Mouse (Mus musculus): ENCODE results near the gene Atp6v0a4. TPM values are rescaled to one million over a fixed set of nuclear protein-coding genes. Genes with fewer than 3 reads are reported as not detected.

Atp6v0a4 gene
- total RNA-seq, 2 experiments from 2014 or later, result 1.7 to 2.1 TPM

DNA sequence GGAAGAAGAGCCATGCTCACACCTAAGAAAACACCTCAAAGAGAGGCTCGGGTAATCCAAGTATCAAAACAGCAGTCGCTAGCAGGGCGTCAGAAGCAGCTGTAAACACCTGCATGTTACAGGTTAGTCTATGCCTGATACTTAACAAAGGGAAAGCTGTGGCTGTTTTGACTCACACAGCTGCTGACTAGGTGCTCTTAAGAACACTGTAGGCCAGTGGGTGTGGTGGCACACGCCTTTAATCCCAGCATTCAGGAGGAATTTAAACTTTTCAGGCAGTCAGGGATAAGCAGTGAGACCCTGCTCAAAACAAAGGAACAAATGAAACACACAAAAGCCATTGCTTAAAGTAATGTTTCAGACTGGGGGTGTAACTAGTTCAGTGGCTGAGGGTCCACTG lies 41.2 kb downstream of the Atp6v0a4 start:
- DNase-seq (ENCODE audit: extremely low spot score in 1 of 2, low spot score in 1 of 2), result no peak

DNA sequence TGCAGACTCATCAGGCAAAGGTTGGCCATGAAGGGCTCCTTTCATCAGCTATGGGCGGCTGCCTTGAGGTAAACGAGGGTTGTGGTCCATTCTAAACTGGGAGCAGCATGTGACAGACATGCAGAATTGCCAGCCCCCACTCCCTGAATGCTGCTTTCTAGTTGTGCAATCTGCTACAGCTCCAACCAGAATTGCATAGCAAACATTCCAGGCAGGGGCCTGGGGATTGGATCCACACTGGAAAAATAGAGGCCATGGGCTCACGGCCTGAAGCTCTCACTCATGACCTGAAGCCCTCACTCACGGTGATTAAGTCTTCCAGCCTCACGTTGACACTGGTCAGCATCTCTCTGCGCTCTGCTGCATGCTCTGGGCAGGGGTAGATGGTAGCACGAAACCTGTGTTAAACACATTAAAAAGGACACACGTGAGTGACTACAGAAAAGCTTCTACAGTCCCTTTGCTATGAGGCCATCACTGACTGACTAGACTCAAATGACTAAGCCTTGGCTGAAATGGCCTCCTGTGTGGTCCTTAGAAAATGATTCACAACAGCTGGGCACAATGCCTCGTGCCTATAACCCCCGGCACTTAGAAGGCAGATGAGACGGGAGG lies 42.6 kb downstream of the Atp6v0a4 start:
- DNase-seq (ENCODE audit: extremely low spot score in 1 of 2, low spot score in 1 of 2), result no peak

DNA sequence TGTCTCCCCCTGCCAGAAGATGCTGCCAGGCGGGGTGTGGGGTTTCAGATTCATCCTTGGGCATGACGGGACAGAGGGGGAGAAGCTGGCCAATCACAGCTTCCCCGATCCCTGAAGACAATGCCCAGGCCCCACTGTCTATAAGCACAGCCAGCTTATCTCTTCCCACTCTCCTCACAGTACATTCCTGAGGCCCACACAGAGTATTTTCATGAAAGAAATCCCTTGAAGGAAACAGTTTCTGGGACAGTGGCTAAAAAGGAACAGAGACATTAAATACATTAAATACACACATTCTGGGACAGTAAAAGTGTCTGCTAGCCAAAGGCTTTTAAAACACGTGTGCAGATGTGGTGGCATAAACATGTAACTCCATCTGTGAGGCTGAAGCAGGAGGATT lies 44.0 kb downstream of the Atp6v0a4 start:
- no peak for DNase-seq (ENCODE audit: extremely low spot score in 1 of 2, low spot score in 1 of 2)

DNA sequence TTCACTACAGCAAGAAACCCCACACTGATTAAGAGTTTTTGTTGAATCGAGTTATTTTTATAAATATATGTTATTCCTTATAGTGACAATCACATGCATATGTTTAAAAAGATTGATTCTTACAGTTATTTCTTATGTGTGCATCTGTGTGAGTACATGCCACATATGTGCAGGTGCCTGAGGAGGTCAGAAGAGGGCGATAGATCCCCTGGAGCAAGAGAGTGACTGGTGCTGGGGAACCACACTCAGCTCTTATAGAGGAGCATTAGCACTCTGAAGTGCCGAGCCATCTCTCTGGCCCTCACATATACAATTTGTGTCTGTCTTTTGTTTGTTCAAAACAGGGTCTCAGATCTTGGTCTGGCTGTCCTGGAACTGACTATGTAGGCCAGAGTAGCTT lies 50.8 kb downstream of the Atp6v0a4 start:
- DNase-seq (ENCODE audit: extremely low spot score in 1 of 2, low spot score in 1 of 2), result no peak

DNA sequence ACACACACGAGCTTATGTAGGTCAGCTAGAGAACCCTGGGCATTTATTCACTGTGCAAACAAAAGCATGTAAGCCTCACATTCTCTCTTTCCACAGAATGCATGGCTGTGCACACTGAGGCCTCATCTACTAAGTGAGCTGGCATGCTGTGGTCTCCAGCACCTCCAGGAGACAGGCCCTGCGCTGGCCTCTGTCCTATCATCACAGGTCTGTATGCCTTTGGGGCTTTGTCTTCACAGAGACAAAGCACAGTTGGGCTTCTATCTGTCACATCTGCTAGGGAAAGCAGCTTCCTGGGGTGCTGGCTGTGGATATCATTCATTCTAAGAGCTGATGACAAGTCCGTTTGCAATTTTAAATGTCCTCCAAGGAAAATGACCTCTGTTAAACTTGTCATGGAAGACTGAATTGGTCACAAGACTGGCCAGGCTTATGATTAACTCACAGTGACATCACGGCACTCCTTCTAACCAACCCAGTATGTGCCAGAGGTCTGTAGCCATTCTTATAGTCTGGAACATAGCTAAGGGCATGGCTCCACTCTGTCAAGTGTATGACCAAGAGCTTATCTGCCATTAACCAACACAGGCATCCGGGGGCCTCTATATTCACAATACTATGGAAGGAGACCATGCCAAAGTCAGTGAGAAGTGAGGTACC lies 52.1 kb downstream of the Atp6v0a4 start:
- no peak for DNase-seq (ENCODE audit: extremely low spot score in 1 of 2, low spot score in 1 of 2)

DNA sequence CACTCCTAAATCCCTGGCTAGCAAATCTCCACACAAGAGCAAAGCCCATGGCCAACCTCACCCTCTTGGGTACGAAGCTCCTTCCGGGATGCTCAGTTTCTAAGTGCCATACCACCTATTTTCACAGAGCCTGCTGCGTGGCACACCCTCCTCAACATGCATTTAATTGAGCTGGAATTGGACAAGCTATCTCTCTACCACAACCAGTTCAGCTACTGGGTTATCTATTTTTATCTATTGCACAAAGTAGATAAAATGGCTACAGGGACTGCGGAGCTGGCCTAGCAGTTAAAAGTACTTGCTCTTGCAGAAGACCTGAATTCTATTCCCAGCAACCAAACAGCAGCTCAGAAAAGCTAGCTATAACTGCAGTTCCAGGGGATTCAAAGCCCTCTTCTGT lies 53.1 kb downstream of the Atp6v0a4 start:
- DNase-seq (ENCODE audit: extremely low spot score in 1 of 2, low spot score in 1 of 2), result no peak

DNA sequence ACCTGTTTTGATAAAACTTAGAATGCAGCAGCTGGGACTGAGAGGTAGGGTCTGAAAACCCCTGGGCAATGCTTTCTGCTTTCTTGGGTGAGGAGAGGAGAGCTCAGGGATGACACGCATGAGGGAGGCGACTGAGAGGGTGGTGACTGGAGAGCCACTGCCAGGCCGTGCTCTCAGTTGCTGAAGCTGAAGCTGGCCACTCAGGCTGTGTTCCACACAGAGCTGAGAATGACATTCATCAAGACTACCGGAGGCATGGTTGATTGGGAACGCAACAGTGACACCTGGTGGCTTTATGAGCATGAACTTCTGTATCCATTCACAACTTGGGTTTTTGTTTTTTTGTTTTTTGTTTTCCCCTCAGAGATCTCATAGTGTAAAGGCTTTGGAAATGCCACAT lies 58.2 kb downstream of the Atp6v0a4 start:
- DNase-seq (ENCODE audit: extremely low spot score in 1 of 2, low spot score in 1 of 2), result peak; percentile 30 to 54

DNA sequence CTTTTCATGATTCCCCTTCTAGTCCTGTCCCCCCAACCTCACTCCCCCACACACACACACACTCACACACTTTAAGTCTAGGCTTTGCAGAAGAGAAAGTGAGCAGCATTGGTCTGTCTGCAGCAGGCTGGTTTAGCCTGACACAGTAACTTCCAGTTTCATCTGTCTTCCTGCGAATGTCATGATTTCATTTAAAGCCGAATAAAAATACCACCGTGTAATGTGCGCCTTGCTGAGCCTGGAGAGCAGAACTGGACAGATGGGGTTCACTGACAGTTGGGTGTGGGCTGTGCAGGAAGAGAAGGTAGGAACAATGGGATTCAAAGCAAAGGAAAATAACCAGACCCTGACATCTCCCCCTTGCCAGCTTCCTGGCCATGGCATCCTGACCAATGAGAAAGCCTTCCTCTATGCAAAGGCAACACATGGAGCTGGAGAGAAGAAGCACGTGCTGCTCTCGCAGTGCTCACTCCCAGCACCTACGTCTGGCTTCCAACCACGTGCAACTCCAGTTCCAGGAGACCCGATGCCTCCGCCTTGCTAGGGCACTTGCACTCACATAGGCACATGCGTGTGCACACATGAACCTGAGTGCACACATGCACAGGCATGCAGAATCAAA lies 58.8 kb downstream of the Atp6v0a4 start:
- DNase-seq (ENCODE audit: extremely low spot score in 1 of 2, low spot score in 1 of 2), result peak; percentile 13 to 28

DNA sequence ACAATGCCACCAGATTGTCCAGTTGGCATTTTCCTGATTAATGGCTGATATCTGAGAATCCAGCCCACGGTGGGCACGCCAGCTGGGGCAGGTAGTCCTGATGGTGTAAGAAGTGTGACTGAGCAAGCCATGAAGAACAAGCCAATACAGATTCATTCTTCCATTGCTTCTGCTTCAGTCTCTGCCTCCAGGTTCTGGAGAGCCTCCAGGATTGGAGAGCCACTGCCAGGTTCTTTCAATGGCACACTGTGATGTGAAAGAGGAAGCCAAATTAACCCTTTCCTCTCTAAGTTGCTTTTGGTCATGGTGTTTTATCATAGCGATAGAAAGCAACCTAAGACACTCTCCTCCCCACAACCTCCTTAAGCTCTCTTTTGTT lies 59.3 kb downstream of the Atp6v0a4 start:
- DNase-seq (ENCODE audit: extremely low spot score in 1 of 2, low spot score in 1 of 2), result peak; percentile 10 to 46

DNA sequence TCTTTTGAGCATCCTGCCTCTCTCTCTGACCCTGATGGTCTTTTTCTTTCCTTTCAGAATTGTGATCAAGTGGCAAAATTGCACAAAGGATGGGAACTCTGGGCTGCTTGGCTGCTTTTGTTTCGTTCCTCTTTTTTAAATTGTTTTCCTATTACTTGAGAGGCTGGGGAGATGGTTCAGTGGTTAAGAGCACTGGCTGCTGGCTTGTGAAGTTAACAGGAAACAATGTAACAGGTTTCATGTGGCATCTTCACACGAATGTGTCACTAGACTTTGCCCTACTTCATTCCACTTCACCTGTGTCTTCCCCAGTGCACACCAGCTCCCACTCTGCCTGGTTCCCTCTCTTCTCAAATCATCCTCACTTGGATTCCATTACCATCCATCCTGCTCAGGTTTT lies 59.8 kb downstream of the Atp6v0a4 start:
- DNase-seq (ENCODE audit: extremely low spot score in 1 of 2, low spot score in 1 of 2), result no peak

DNA sequence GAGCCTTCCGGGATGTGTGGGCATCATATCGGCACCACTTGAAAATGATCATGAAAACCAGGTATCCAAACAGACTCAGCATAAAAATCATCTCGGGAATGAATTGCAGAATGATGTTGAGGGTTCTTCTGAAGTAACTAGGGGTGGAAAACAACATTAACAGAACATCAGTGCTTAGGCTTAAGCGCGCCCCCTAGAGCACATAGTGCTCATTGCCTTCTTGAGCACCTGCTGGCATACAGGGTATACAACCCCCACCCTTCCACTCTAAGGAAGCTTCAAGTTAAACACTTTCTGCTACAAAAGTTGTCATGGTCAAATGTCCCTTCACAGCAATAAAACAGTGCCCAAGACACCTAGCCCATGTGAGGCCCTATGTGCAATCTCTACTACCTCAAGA lies 65.6 kb downstream of the Atp6v0a4 start:
- no peak for DNase-seq (ENCODE audit: extremely low spot score in 1 of 2, low spot score in 1 of 2)

DNA sequence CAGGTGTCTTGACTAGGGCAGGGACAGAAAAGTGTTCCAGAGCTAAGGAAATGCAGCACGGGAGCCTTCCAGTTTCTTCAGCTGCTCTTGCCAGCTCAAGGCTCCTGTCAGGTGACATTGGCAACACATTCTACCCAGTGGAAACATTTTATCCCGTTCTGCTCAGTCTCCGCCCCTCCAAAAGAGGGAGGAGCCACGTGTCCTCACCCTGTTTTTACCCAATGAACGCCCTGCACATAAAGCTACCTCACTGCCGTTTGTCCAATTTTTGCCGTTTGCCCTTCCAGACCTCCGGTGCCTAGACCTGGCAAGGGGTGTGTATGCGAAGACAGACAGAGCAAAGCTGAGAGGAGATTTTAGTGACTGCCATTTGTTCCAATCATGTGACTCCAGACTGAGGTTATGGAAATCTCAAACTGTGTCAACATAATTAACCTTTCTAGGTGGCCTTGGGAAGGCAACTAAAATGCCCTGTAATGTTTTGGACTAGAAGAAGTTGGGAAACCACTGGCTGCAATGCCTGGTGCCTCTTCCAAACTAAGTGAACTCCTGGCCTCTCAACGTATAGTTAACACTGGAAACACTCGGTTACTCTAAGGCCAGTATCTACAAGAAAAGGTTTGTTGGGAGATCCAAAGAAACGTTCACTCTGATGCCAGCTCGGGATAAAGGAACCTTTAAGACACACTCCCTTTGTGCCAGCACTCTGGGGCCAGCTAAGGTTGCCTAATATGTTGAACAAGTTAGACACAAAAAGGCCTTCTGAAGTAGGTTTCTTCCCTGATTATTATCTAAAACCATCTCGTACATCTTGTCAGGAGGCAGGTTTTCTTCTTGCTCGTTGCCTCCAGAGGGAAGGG lies 68.7 kb downstream of the Atp6v0a4 start:
- no peak for DNase-seq (ENCODE audit: extremely low spot score in 1 of 2, low spot score in 1 of 2)

DNA sequence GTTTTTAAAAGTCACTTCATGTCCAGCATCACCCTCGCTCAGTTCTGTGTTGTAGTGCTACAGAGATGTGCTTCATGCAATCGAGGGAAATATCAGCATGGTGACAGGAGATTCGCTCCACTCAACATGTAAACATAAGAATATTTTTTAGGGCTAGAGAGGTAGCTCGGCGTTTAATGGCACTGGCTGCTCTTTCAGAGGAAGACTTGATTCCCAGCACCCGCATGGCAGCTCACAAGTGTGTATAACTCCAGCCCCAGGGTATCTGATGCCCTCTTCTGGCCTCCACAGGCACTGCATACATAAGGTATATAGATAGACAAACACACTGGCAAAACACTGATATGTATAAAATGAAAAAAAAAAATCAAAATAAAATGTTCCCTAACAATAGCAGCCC lies 74.8 kb downstream of the Atp6v0a4 start:
- DNase-seq (ENCODE audit: extremely low spot score in 1 of 2, low spot score in 1 of 2), result no peak

DNA sequence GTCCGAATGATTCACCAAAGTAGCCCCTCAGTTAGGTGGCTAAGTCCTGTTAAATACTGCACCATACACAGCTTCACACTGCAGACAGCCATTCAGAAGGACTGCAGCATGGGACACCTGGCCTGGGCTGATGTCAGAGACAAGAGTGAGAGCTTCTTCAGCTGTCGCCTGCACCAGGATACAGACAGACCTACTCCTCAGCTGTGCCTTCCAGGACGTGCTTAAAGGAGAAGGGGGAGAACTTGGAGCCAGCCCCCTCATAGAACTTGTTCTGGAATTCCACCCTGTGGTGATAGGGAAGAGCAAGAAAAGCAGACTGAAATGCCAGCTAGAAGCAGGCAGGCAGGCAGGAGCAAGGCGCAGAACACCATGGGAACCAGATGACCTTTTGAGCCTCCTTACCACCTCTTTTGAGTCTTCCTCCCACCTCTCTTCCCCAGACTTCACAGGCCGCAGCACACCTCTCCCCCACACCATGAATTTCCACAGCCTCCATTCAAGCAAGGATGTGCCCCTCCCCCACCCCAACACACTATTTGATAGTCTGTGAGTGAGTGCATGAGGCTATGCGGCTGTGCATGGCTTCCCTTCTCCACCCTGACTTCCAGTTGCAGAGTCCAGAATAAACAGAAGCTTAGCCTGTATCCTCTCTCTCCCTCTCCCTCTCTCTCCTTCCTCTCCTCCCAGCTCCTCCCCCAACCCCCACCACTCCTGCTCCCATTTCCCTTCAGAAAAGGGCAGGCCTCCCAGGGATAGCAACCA lies 75.4 kb downstream of the Atp6v0a4 start:
- no peak for DNase-seq (ENCODE audit: extremely low spot score in 1 of 2, low spot score in 1 of 2)

DNA sequence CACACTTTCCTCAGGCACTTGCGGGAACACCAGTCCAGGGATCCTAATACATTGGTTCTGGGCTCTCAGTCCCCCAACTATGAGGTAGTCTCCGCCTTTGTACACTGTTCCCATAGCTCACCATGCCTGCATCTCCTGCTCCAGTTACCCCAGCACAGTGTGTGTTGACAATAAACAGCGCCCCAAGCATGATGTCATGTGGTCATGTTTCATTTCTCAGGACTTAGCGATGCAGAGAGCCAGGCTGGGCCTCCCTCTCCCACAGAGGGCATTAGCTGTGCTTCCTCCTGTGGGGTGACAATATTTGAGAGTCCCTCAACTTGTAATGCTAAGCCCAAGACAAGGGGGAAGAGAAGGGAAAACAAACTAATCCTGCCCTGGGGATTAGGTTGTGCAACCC lies 76.4 kb downstream of the Atp6v0a4 start:
- DNase-seq (ENCODE audit: extremely low spot score in 1 of 2, low spot score in 1 of 2), result no peak

DNA sequence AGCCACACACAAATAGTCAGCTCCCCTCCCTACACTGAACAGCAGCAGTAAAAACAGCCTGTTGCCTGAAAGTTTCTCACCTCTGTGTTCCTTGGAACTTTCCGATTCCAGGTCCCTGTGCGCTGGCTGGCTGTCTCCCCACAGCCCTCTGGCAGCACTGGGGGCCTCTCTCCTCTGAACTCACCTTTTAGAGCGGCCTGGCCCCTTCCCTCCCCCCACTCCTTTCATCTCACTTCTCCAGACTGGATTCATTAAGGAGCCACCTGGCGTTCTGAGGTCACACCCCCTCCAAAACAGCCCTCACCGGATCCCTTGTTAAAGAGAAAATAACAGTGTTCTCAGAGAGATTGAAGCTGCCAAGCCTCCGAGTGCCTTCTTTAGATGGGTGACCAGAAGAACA lies 77.5 kb downstream of the Atp6v0a4 start, which contains the start of gene Svopl:
Gene Svopl, minus strand, starts transcription at position 159 of the 400 bp plus-strand sequence.
- no peak for DNase-seq (ENCODE audit: extremely low spot score in 1 of 2, low spot score in 1 of 2)

DNA sequence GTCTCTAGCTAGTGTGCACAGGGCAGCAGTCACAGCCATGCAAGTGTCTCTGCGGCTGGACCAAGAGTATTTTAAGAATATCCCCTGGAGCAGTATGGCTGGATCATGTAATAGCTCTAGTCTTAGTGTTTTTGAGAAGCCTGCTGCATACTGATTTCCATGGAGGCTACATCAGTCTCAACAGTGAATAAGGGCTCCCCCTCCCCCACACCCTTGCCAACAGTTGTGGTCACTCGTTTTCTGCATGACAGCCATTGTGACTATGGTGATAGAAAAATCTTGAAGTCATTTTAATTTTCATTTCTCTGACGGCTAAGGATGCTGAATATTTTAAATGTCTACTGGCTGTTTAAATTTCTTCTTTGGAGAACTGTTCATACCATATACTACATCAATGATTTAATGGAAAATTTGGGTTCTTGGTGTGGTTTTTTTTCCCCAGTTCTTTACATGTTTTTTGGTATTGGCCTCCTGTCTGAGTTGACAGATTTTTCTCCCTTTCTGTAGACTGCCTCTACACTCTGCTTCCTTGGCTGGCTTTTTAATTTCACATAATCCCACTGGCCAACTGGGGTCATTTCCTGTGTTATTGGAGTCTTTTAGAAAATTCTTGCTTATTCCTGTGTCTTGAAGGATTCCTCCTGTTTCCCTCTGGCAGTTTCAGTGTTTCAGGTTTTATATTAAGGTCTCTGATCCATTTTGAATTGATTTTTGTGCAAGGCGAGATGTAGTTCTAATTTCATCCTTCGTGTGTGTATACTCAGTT lies 91.4 kb downstream of the Atp6v0a4 start:
- no peak for DNase-seq (ENCODE audit: extremely low spot score in 1 of 2, low spot score in 1 of 2)

DNA sequence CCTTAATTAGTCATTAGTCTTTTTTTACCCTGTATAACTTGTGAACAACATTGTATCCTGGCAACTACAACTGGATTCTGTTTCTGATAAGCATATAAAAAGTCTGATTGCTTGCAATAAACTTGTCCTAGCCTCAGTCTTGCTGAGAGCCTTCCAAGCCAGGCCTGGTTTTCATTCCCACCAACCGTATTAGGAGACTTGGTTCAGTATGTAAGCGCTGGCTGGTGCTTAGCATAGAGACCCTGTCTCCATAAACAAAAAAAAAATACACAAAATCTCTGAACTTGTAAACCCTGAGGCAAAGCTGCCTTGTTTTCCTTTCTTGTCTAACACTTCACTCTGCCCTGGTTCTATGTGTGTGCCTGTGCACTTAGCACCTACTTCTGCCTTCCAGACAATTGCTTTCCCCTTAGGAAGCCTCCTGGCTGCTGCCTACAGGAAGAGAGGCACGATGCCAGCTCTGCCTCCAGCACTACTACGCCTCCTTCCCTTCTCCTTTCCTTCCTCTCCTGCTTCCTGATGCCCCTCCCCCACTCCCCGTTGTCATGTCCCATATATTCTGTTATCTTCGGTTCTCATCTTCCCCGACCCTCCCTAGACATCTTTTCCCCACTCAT lies 92.4 kb downstream of the Atp6v0a4 start:
- DNase-seq (ENCODE audit: extremely low spot score in 1 of 2, low spot score in 1 of 2), result peak in 1 of 2 experiments; percentile 19

DNA sequence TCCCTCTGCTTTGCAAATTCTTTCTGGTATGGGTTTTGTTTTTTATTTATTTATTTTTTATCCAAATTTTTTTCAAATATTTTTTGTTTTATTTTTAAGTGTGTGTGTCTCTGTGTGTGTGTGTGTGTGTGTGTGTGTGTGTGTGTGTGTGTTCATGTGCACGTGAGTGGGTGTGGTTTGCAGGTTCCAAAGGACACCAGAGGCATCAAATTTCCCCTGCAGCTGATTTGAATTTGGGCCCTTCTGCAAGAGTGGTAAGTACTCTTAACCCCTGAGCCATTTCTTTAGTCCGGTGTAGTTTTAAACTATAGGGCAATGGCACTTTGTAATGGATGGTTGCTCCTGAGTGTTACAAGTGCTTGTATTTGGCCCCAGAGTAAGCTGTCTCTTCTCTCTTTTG lies 96.2 kb downstream of the Atp6v0a4 start:
- no peak for DNase-seq (ENCODE audit: extremely low spot score in 1 of 2, low spot score in 1 of 2)

Measured in layer of hippocampus, postnatal 25 days (tissue).